Mouse (Mus musculus) forebrain, embryonic 10.5 days (tissue): ENCODE data around the gene Hinfp. TPM values are rescaled to one million over a fixed set of nuclear protein-coding genes. Genes with fewer than 3 reads are reported as not detected.
A peak's percentile ranks its signal among the peaks of the same experiment; 100 is the strongest.
"Not testable (repeated sequence)": the region's sequence is repeated elsewhere in the genome, so short reads cannot be mapped to it uniquely, and the experiment has no call there.

ENCODE experiments used
- DNase-seq: peaks from one replicate; pipeline ENCODE4 v3.0.0-alpha.2; 2017; ENCODE audit warnings: low spot score; ENCODE audit errors: extremely low spot score
- H3K27ac ChIP-seq: fragments of 300-500 bp; sonication (generic); 2 replicates; pipeline ENCODE4 v1.5.1; 2016; ENCODE audit warnings: mild to moderate bottlenecking
- H3K27me3 ChIP-seq: fragments of 300-500 bp; sonication (generic); 2 replicates; pipeline ENCODE4 v1.6.1; 2016; ENCODE audit warnings: mild to moderate bottlenecking; ENCODE audit not compliant: poor library complexity, severe bottlenecking
- H3K36me3 ChIP-seq: fragments of 300-500 bp; sonication (generic); replicated peaks from 2 replicates; pipeline ENCODE4 v1.6.1; 2016; ENCODE audit warnings: mild to moderate bottlenecking, moderate library complexity
- H3K4me1 ChIP-seq: fragments of 300-500 bp; sonication (generic); 2 replicates; pipeline ENCODE4 v1.6.1; 2016
- H3K4me3 ChIP-seq: fragments of 300-500 bp; sonication (generic); 2 replicates; pipeline ENCODE4 v1.5.1; 2016; ENCODE audit warnings: mild to moderate bottlenecking, moderate library complexity
- H3K9me3 ChIP-seq: fragments of 300-500 bp; sonication (generic); 2 replicates; pipeline ENCODE4 v1.6.1; 2016; ENCODE audit warnings: mild to moderate bottlenecking, moderate library complexity
- WGBS: fragments of 180-500 bp; shearing (Covaris S2); methylation state at CpG from one replicate; pipeline ENCODE4 v1.1.7; 2016; 5-methylcytosine and 5-hydroxymethylcytosine counted together
- polyA plus RNA-seq: library from polyadenylated mRNA; unstranded; fragments of >200 nt; fragmentation: Nextera tagmentation; extraction: Ambion mirVana; gene quantifications from 2 replicates; pipeline ENCODE4 v1.2.1, GENCODE M21; 2016

The Hinfp gene
- polyA plus RNA-seq, 1 experiment from 2014 or later = 33.0 TPM

GRCm38 (mm10) chr9:44341487-44341886 is 36.0 kb upstream of the Hinfp start:
- H3K4me3 ChIP-seq = peak overlapping the region; percentile 88
- WGBS = 93% methylated on average over 5 of the region's 5 CpGs
- DNase-seq = no peak
- H3K9me3 ChIP-seq = no peaks in the 10 kb centered on the region
- no peaks in the 10 kb centered on the region for H3K27me3 ChIP-seq
- peak overlapping the region; percentile 97 for H3K27ac ChIP-seq
- peaks cover 66% of the 10 kb centered on the region for H3K36me3 ChIP-seq
- H3K4me1 ChIP-seq = peaks cover 43% of the 10 kb centered on the region

DNA sequence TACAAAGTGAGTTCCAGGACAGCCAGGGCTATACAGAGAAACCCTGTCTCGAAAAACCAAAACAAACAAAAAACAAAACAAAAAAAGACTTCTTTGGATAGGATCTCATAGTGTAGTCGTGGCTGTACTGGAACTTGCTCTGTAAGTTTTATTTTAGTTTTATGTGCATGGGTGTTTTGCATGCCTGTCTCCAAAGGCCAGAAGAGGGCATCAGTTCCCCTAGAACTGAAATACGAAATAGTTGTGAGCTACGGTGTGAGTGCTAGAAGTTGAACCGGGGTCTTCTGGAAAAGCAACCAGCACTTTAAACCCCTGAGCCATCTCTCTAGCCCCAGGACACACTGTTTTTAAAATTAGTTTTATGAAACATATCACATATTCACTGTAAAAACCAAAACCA is 33.1 kb upstream of the Hinfp start:
- 88% methylated on average over 5 of the region's 5 CpGs for WGBS
- Histone ChIP-seq H3K9me3 (peaks cover 4% of the 10 kb centered on the region), H3K27ac (no peak overlapping the region), H3K4me3 (no peak overlapping the region), H3K27me3 (no peaks in the 10 kb centered on the region), H3K36me3 (peaks cover 65% of the 10 kb centered on the region), H3K4me1 (peaks cover 36% of the 10 kb centered on the region)
- DNase-seq = no peak

DNA sequence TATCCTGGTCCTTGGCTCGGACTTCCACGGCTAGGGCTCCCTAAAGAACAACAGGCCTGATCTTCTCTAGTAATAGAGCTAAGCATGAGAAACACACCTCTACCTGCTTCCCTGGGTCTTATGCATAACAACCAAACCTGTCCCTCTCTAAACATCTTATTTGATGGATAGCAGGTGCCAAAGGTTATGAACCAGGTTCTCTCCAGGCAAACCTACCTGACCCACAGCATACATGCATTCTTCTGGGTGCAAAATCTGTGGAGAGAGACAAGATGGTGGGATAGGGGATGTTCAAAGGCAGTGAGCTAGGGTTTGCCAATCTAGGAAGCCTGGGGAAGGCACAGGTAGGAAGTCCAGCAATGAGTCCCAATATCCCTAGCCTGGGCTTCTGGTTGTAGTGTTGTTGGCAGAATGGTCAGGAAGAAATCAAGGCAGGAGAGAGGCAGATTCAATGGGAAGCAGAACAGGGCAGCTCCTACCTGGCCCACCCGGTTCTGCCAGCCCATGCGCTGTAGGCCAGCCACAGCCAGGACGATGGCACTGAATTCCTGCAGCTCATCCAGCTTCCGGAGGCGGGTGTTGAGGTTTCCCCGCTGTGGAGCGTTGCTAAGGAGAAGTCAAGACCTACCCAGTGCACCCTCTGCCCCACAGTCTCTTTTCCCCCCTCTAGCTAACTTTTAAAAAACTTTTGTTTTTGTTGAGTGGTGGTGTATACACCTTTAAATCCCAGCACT is 32.1 kb upstream of the Hinfp start:
- Histone ChIP-seq H3K4me3 (peak overlapping the region; percentile 94), H3K27ac (peak overlapping the region; percentile 40; the same call in 1 of the 2 replicates), H3K36me3 (peaks cover 75% of the 10 kb centered on the region), H3K4me1 (peaks cover 26% of the 10 kb centered on the region), H3K27me3 (no peaks in the 10 kb centered on the region), H3K9me3 (peaks cover 14% of the 10 kb centered on the region)
- WGBS = 71% methylated on average over 9 of the region's 9 CpGs
- peak; percentile 36 for DNase-seq

- Histone ChIP-seq H3K27me3 (no peaks in the 10 kb centered on the region), H3K4me1 (peaks cover 20% of the 10 kb centered on the region), H3K9me3 (peaks cover 16% of the 10 kb centered on the region), H3K27ac (peak overlapping the region; percentile 97), H3K36me3 (peaks cover 78% of the 10 kb centered on the region), H3K4me3 (peak overlapping the region; percentile 94)
- no peak for DNase-seq
- 84% methylated on average over 3 of the region's 3 CpGs for WGBS
These were observed 31.5 kb upstream of the Hinfp start for GRCm38 (mm10) chr9:44336964-44337363.

DNA sequence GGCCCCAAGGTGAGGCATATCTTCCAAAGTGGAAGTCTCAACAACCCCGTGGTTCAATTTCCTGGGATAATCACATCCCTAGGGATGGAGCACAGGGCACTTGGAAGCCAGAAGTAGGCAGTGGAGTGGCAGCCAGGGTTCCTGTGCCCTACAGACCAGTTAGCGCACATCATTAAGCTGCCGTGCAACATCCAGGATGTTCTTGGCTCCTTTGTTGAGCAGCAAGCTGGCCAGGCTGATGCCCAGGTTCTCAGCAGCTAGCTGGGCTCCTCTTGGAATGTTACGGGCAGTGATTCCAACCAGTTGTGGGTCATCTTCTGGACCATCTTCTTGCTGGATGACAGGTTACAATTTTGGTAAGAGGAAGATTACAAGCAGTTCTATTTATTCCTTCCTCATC is 31.0 kb upstream of the Hinfp start:
- WGBS = 45% methylated on average over 4 of the region's 4 CpGs
- Histone ChIP-seq H3K36me3 (peaks cover 79% of the 10 kb centered on the region), H3K9me3 (peaks cover 16% of the 10 kb centered on the region), H3K27ac (peak overlapping the region; percentile 97), H3K4me1 (peaks cover 16% of the 10 kb centered on the region), H3K4me3 (peak overlapping the region; percentile 94)
- not testable (repeated sequence) for H3K27me3 ChIP-seq, DNase-seq

DNA sequence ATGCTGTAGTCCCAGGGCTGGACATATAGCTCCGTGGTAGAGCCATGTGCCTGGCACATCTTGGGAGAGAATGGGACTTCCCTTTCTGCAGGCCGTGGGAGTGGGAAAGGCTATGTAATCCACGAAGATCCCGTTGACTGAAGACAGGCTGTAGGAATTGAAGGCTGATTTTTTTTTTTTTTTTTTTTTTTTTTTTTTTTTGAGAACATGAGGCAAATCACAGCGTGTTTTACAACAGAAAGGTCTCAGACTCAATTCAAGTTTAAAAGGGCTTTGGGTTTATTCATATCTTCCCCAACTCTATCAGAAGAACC is 30.6 kb upstream of the Hinfp start:
- Histone ChIP-seq H3K36me3 (peaks cover 79% of the 10 kb centered on the region), H3K27me3 (no peaks in the 10 kb centered on the region), H3K9me3 (peaks cover 16% of the 10 kb centered on the region), H3K4me1 (peaks cover 15% of the 10 kb centered on the region), H3K4me3 (peak overlapping the region; percentile 94), H3K27ac (peak overlapping the region; percentile 97)
- no peak for DNase-seq
- WGBS = 4% methylated on average over 5 of the region's 5 CpGs

GRCm38 (mm10) chr9:44335331-44336092 is 30.0 kb upstream of the Hinfp start:
- peak; percentile 52 for DNase-seq
- Histone ChIP-seq H3K27ac (peak overlapping the region; percentile 97), H3K27me3 (no peaks in the 10 kb centered on the region), H3K36me3 (peaks cover 79% of the 10 kb centered on the region), H3K4me1 (peaks cover 15% of the 10 kb centered on the region), H3K9me3 (peaks cover 16% of the 10 kb centered on the region), H3K4me3 (peak overlapping the region; percentile 94)
- under 1% methylated on average over 50 of the region's 50 CpGs for WGBS

DNA sequence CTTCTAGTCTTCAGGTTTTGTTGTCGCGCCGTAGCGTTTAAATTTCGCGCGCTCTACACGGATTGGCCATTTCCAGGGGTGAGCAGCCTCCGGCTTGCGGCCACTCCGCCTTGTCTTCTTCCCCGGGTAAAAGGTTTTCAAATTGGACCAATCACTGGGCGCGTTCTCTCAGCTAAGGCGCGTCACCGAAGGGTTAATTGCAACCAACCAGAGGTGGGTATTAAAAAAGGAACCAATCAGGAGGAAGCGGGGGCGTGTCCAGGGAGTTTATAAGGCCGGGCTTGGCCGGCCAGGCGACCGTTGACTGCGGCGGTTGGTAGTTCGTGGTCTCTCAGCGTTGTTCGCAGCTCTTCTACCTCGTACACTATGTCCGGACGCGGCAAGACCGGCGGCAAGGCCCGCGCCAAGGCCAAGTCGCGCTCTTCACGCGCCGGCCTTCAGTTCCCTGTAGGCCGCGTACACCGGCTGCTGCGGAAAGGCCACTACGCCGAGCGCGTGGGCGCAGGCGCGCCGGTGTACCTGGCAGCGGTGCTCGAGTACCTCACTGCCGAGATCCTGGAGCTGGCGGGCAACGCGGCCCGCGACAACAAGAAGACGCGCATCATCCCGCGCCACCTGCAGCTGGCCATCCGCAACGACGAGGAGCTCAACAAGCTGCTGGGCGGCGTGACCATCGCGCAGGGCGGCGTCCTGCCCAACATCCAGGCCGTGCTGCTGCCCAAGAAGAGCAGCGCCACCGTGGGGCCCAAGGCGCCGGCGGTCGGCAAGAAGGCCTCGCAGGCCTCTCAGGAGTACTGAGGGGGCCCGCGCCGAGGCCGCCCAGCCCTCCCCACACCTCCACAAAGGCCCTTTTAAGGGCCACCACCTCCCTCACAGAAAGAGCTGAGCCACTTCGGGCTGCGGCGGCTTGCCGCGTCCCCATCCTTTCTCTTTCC is 29.2 kb upstream of the Hinfp start, which contains the start of gene H2afx:
Gene H2afx (plus strand): TSS at position 299 of the 935 bp plus-strand sequence.
- Histone ChIP-seq H3K27me3 (no peaks in the 10 kb centered on the region), H3K27ac (peak within 1 kb of the TSS; percentile 97), H3K9me3 (peaks cover 16% of the 10 kb centered on the region), H3K36me3 (peaks cover 80% of the 10 kb centered on the region), H3K4me3 (peak within 1 kb of the TSS; percentile 94), H3K4me1 (peaks cover 15% of the 10 kb centered on the region)
- WGBS = under 1% methylated on average over 91 of the region's 91 CpGs
- peak; percentile 99 for DNase-seq

DNA sequence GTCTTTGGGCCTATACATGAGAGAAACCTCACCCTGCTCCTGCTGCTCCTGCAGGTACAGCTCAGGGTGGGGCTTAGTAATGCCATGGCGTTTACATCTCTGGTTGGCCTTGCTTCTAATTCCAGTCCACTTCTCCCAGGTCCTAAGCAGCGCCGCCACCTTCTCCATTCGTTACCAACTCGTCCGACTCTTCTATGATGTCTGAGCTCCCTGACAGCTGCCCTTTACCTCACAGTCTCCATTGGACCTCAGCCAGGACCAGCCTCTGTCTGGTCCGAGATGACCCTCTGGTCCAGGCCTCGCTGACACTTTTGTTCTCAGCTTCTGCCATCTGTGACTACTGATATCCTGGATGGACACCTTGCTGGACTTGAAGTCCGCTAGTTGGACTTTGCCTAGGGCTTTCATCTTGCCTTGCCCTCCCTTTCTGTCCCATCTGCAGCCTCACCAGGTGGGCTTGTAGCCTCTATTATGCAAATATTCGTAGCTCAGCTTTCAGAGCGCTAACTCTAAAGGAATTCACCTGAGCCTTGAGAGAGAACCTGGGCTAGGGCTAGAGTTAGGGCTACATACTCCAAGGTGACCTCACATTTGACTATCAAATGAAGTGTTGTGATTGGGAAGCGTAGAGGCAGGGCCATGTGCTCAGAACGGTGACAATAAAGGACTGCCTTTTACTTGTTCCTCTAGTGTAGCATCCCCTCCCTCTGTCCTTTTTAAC is 27.6 kb upstream of the Hinfp start:
- H3K27ac ChIP-seq = peak overlapping the region; percentile 97; the same call in 1 of the 2 replicates
- no peak for DNase-seq
- peak overlapping the region; percentile 94; the same call in 1 of the 2 replicates for H3K4me3 ChIP-seq
- peaks cover 19% of the 10 kb centered on the region for H3K4me1 ChIP-seq
- H3K9me3 ChIP-seq = peaks cover 16% of the 10 kb centered on the region
- 95% methylated on average over 13 of the region's 13 CpGs for WGBS
- no peaks in the 10 kb centered on the region for H3K27me3 ChIP-seq
- H3K36me3 ChIP-seq = peaks cover 81% of the 10 kb centered on the region

DNA sequence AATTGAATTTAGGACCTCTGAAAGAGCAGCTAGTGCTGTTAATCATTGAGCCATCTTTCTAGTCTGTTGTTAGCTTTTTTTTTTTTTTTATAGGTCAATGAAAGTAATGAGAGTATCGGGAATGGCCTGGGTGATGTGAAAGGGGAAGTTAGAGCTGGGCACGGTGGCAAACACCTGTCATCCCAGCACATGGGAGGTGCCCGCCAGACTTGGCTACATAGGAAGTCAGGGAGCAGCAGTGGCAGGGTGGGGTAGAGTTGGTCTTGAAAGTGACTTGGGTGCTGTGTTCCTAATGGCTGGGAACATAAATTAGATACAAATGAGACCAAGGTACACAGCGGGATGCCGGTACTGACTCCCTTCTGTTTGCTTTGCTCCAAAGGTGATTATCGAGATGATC is 25.3 kb upstream of the Hinfp start:
- no peak for DNase-seq
- H3K27ac ChIP-seq = no peak overlapping the region
- peaks cover 16% of the 10 kb centered on the region for H3K9me3 ChIP-seq
- H3K4me1 ChIP-seq = peaks cover 19% of the 10 kb centered on the region
- no peaks in the 10 kb centered on the region for H3K27me3 ChIP-seq
- peaks cover 65% of the 10 kb centered on the region for H3K36me3 ChIP-seq
- 95% methylated on average over 6 of the region's 6 CpGs for WGBS
- H3K4me3 ChIP-seq = no peak overlapping the region

- H3K27ac ChIP-seq = peak overlapping the region; percentile 96; the same call in 1 of the 2 replicates
- peak overlapping the region; percentile 74 for H3K4me3 ChIP-seq
- WGBS = 88% methylated on average over 5 of the region's 5 CpGs
- H3K9me3 ChIP-seq = peaks cover 5% of the 10 kb centered on the region; the same call in 1 of the 2 replicates
- no peaks in the 10 kb centered on the region for H3K27me3 ChIP-seq
- no peak for DNase-seq
- peaks cover 28% of the 10 kb centered on the region for H3K4me1 ChIP-seq
- H3K36me3 ChIP-seq = peaks cover 52% of the 10 kb centered on the region
These were observed 22.5 kb upstream of the Hinfp start for GRCm38 (mm10) chr9:44327926-44328325.
